Mouse (Mus musculus) MEL-GATA-1-ER (cell line): Measurements from ENCODE around the gene Lce3b.

ENCODE experiments used
- DNase-seq: peaks from one replicate; pipeline ENCODE4 v3.0.0-alpha.2; 2012; ENCODE audit warnings: low read depth; ENCODE audit errors: extremely low read depth

Lce3b gene

GRCm38 (mm10) chr3:92932679-92933078, at the start of gene Lce3b:
TSS of gene Lce3b (plus strand) at chr3:92932979.
- DNase-seq, result no peak

DNA sequence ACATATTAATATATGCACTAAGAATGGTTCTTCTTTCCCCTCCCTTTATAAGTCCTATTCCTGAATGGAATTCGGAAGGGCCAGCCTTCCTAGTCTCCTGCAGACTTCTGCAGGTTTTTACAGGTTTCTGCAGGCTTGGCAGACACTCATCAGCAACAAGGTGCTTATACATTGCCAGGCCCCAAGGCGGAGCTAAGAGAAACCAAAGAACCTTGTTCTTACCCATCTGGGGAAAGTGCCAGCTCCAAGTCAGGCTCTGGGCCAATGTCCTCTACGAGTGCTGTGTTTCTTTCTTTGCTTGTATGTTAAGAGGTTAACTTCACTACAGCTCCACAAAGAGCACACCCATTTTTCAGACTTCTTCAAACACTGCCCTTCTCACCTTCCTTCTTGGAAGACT, 38.7 kb upstream of the Lce3b start:
- no peak for DNase-seq

DNA sequence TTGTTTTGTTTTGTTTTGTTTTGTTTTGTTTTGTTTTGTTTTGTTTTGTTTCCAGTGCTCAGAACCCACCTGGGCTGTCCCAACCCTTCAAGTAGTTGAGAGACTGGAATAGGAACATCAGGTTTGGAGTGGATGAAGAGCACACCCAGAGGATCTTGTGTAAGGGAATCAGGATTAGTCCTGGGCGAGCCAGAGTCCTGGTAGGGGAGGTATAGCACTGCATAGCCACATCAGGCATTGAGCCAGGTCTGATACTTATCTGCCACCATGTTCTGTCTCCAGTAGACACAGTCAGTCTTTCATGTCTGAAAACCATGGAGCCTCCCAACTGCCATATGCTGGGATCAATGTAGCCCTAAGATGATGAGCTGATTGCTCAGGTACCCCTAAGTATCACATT, 38.3 kb upstream of the Lce3b start:
- no peak for DNase-seq

GRCm38 (mm10) chr3:92902992-92903391, 29.8 kb upstream of the Lce3b start:
- no peak for DNase-seq

- DNase-seq, result no peak
These were observed 29.1 kb upstream of the Lce3b start for GRCm38 (mm10) chr3:92903640-92904039.

GRCm38 (mm10) chr3:92905182-92905581, 27.6 kb upstream of the Lce3b start:
- no peak for DNase-seq

DNA sequence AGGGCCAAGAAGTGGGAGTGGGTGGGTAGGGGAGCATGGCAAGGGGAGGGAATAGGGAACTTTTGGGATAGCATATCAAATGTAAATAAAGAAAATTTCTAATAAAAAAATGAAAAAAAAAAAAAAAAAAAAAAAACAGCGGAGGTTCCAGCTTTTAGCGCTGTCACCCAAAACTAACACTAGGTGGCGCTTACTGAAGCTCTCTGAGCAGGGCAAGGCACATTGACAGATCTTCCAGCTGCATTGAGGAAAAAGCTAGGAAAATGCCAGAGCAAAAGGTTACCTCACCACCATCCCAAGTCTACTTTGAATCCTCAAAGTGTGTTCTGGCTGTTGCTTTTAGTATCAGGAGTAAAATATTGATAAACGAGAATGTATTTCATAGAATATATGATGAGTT, 25.2 kb upstream of the Lce3b start:
- DNase-seq, result no peak

DNA sequence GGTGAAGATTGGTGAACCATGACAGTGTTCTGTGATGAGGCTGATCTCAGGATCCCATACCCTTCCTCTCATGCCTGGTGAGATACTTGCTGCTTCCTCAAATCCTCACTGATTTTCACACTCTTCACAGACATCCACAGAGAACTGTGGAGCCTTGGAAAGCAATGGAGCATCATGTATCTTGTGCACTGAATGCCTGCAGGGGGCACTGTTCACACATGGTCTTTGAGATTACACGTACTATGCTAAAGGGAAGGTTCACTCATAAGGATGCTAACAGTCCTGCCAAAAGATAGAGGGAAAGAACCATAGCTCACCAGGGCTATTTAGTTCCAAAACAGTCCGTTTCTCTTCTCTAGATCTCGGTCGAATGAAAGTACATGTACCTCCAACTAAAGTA, 12.4 kb upstream of the Lce3b start:
- DNase-seq, result no peak

DNA sequence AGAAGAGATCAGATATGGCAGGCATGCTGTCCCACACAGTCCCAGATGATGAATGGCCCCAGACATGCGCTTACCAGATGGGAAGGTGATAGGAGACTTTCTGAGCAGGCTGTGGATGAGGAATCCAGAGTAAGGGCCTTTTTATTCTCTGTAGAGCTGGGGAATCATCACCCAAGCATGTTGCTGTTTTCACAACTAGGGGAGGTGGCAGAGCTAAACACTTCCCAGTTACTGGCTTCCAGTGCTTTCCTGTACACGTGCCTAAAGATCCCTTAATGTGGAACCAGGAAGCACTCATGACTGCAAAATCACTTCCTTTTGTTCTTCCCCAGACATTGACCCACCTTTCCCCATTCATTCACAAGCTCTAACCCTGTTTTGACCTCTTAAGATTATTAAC, 6.6 kb upstream of the Lce3b start, which contains the start of gene Lce3a:
Lce3a (minus strand) TSS at position 101 of the 400 bp plus-strand sequence.
- no peak for DNase-seq

- DNase-seq, result no peak
These were observed 11.4 kb downstream of the Lce3b start, which contains the start of gene Lce3c for GRCm38 (mm10) chr3:92944186-92944585. TSS of gene Lce3c (plus strand) at chr3:92944486.

GRCm38 (mm10) chr3:92957090-92957489, 24.3 kb downstream of the Lce3b start, which contains the start of gene Lce3d:
TSS of gene Lce3d (plus strand) at chr3:92957390.
- no peak for DNase-seq

GRCm38 (mm10) chr3:92966761-92967160, 34.0 kb downstream of the Lce3b start, which contains the start of gene Lce3e:
TSS of gene Lce3e (plus strand) at chr3:92967061.
- DNase-seq, result no peak

GRCm38 (mm10) chr3:92978484-92978883, 45.7 kb downstream of the Lce3b start:
- DNase-seq, result no peak
